Mouse (Mus musculus) CH12.LX (cell line): ENCODE measurements around the gene Siae. TPM values are rescaled to one million over a fixed set of nuclear protein-coding genes. Genes with fewer than 3 reads are reported as not detected.

Source experiments
- DNase-seq: peaks from one replicate; pipeline ENCODE4 v3.0.0-alpha.2; 2013; ENCODE audit errors: extremely low read depth
- H3K27ac ChIP-seq: 2 replicates; pipeline ENCODE4 v1.5.1; 2012; ENCODE audit warnings: low read depth, mild to moderate bottlenecking, control low read depth, moderate library complexity; ENCODE audit not compliant: insufficient read depth
- H3K27me3 ChIP-seq: replicated peaks from 2 replicates; pipeline ENCODE3; 2012; ENCODE audit warnings: inconsistent platforms
- H3K36me3 ChIP-seq, 2 experiments: replicated peaks in 1 of 2; 2 replicates each; pipeline versions ENCODE3 to v1.6.1; 2012; ENCODE audit warnings: inconsistent platforms in 1 of 2, low read length in 1 of 2, mild to moderate bottlenecking in 1 of 2, mixed read lengths in 1 of 2, moderate library complexity in 1 of 2; ENCODE audit not compliant: control insufficient read depth in 1 of 2, insufficient read depth in 1 of 2
- H3K4me1 ChIP-seq, 2 experiments: 2 replicates each; pipeline ENCODE4 v1.6.1; 2012; ENCODE audit warnings: inconsistent platforms in 1 of 2, moderate library complexity in 1 of 2; ENCODE audit not compliant: insufficient read depth in 2 of 2, control insufficient read depth in 1 of 2
- H3K4me2 ChIP-seq: 2 replicates; pipeline ENCODE4 v1.6.1; 2012; ENCODE audit warnings: low read depth, mild to moderate bottlenecking, control low read depth; ENCODE audit not compliant: poor library complexity, insufficient read depth, severe bottlenecking
- H3K4me3 ChIP-seq, 3 experiments: fragments of 150-350 bp in 1 of 3; sonication (generic) in 1 of 3; replicated peaks in 1 of 3; 2 replicates each; pipeline versions ENCODE3 to v1.5.1; 2011 to 2012; ENCODE audit warnings: low read depth in 2 of 3, low read length in 2 of 3, mild to moderate bottlenecking in 2 of 3, moderate library complexity in 2 of 3, control low read depth in 1 of 3, improper control_type of control experiment in 1 of 3, inconsistent platforms in 1 of 3, mixed read lengths in 1 of 3; ENCODE audit not compliant: poor library complexity in 1 of 3
- H3K79me2 ChIP-seq: replicated peaks from 2 replicates; pipeline ENCODE4 v1.6.1; 2012; ENCODE audit warnings: mild to moderate bottlenecking, moderate library complexity; ENCODE audit not compliant: control insufficient read depth, poor library complexity, insufficient read depth, severe bottlenecking; ENCODE audit errors: extremely low read depth
- H3K9ac ChIP-seq: 2 replicates; pipeline ENCODE4 v1.6.1; 2012; ENCODE audit warnings: low read depth, mild to moderate bottlenecking, control low read depth, moderate library complexity; ENCODE audit not compliant: insufficient read depth
- H3K9me3 ChIP-seq: replicated peaks from 2 replicates; pipeline ENCODE3; 2012; ENCODE audit warnings: low read length, inconsistent platforms, mixed read lengths
- BHLHE40 ChIP-seq: IDR thresholded peaks from 2 replicates; pipeline ENCODE4 v1.6.1; 2011; ENCODE audit warnings: mild to moderate bottlenecking, low read depth, low read length, improper control_type of control experiment
- CHD1 ChIP-seq: IDR thresholded peaks from 2 replicates; pipeline ENCODE4 v1.6.1; 2012; ENCODE audit warnings: low read depth, low read length, improper control_type of control experiment, inconsistent platforms
- CHD2 ChIP-seq: IDR thresholded peaks from 2 replicates; pipeline ENCODE4 v1.6.1; 2011; ENCODE audit warnings: low read length, improper control_type of control experiment
- CTCF ChIP-seq, 2 experiments: IDR thresholded peaks in 1 of 2; conservative IDR thresholded peaks in 1 of 2; 2 replicates each; pipeline ENCODE4 v1.5.1; 2011 to 2012; ENCODE audit warnings: low read depth in 2 of 2, low read length in 2 of 2, improper control_type of control experiment in 1 of 2, inconsistent platforms in 1 of 2, mild to moderate bottlenecking in 1 of 2, moderate library complexity in 1 of 2
- ELF1 ChIP-seq: IDR thresholded peaks from 2 replicates; pipeline ENCODE4 v1.6.1; 2014; ENCODE audit warnings: low read depth, mild to moderate bottlenecking, inconsistent platforms, low read length, improper control_type of control experiment
- EP300 ChIP-seq: IDR thresholded peaks from 2 replicates; pipeline ENCODE4 v1.6.1; 2011; ENCODE audit warnings: low read length, improper control_type of control experiment
- ETS1 ChIP-seq: conservative IDR thresholded peaks from 2 replicates; pipeline ENCODE4 v1.6.1; 2012; ENCODE audit warnings: low read depth, mild to moderate bottlenecking, inconsistent platforms, low read length, improper control_type of control experiment, moderate library complexity
- HCFC1 ChIP-seq: IDR thresholded peaks from 2 replicates; pipeline ENCODE4 v1.6.1; 2012; ENCODE audit warnings: low read depth, mild to moderate bottlenecking, inconsistent platforms, low read length, improper control_type of control experiment
- IRF4 ChIP-seq: IDR thresholded peaks from 2 replicates; pipeline ENCODE4 v1.6.1; 2014; ENCODE audit warnings: low read depth, mild to moderate bottlenecking, inconsistent platforms, low read length, improper control_type of control experiment
- JUN ChIP-seq: IDR thresholded peaks from 2 replicates; pipeline ENCODE4 v1.6.1; 2011; ENCODE audit warnings: low read depth, mild to moderate bottlenecking, low read length, improper control_type of control experiment, moderate library complexity; ENCODE audit not compliant: insufficient read depth
- JUND ChIP-seq: conservative IDR thresholded peaks from 2 replicates; pipeline ENCODE4 v1.6.1; 2011; ENCODE audit warnings: low read depth, low read length, improper control_type of control experiment
- KAT2A ChIP-seq: IDR thresholded peaks from 2 replicates; pipeline ENCODE4 v1.6.1; 2012; ENCODE audit warnings: low read length, improper control_type of control experiment, inconsistent platforms; ENCODE audit not compliant: insufficient replicate concordance
- MAFK ChIP-seq: IDR thresholded peaks from 2 replicates; pipeline ENCODE4 v1.6.1; 2011; ENCODE audit warnings: low read length, improper control_type of control experiment; ENCODE audit not compliant: insufficient replicate concordance
- MAX ChIP-seq: IDR thresholded peaks from 2 replicates; pipeline ENCODE4 v1.6.1; 2011; ENCODE audit warnings: low read length, improper control_type of control experiment
- MEF2A ChIP-seq: IDR thresholded peaks from 2 replicates; pipeline ENCODE4 v1.6.1; 2014; ENCODE audit warnings: low read depth, mild to moderate bottlenecking, inconsistent platforms, low read length, improper control_type of control experiment, borderline replicate concordance
- MXI1 ChIP-seq: IDR thresholded peaks from 2 replicates; pipeline ENCODE4 v1.6.1; 2011; ENCODE audit warnings: mild to moderate bottlenecking, low read depth, low read length, improper control_type of control experiment
- MYC ChIP-seq: IDR thresholded peaks from 2 replicates; pipeline ENCODE4 v1.6.1; 2011; ENCODE audit warnings: low read depth, mild to moderate bottlenecking, improper control_type of control experiment, low read length
- NELFE ChIP-seq: IDR thresholded peaks from 2 replicates; pipeline ENCODE4 v1.6.1; 2011; ENCODE audit warnings: low read depth, low read length, improper control_type of control experiment
- NRF1 ChIP-seq: IDR thresholded peaks from 2 replicates; pipeline ENCODE4 v1.6.1; 2014; ENCODE audit warnings: low read depth, mild to moderate bottlenecking, inconsistent platforms, low read length, improper control_type of control experiment, moderate library complexity
- PAX5 ChIP-seq: IDR thresholded peaks from 2 replicates; pipeline ENCODE4 v1.6.1; 2012; ENCODE audit warnings: low read length, inconsistent platforms, mixed read lengths
- POLR2A ChIP-seq: IDR thresholded peaks from 2 replicates; pipeline ENCODE4 v1.6.1; 2011; ENCODE audit warnings: low read depth, mild to moderate bottlenecking, improper control_type of control experiment, low read length
- POLR2AphosphoS2 ChIP-seq: IDR thresholded peaks from 2 replicates; pipeline ENCODE4 v1.6.1; 2011; ENCODE audit warnings: low read depth, low read length, improper control_type of control experiment
- RAD21 ChIP-seq: IDR thresholded peaks from 2 replicates; pipeline ENCODE4 v1.6.1; 2011; ENCODE audit warnings: low read depth, mild to moderate bottlenecking, low read length, improper control_type of control experiment, moderate library complexity
- RCOR1 ChIP-seq: conservative IDR thresholded peaks from 2 replicates; pipeline ENCODE4 v1.6.1; 2012; ENCODE audit warnings: low read depth, mild to moderate bottlenecking, inconsistent platforms, low read length, improper control_type of control experiment
- SIN3A ChIP-seq: IDR thresholded peaks from 2 replicates; pipeline ENCODE4 v1.6.1; 2012; ENCODE audit warnings: low read length, improper control_type of control experiment, inconsistent platforms
- TBP ChIP-seq: conservative IDR thresholded peaks from 2 replicates; pipeline ENCODE4 v1.6.1; 2011; ENCODE audit warnings: low read depth, low read length, improper control_type of control experiment
- TCF12 ChIP-seq: IDR thresholded peaks from 2 replicates; pipeline ENCODE4 v1.6.1; 2014; ENCODE audit warnings: low read depth, mild to moderate bottlenecking, inconsistent platforms, low read length, improper control_type of control experiment
- USF1 ChIP-seq: IDR thresholded peaks from 2 replicates; pipeline ENCODE4 v1.6.1; 2014; ENCODE audit warnings: low read depth, mild to moderate bottlenecking, inconsistent platforms, low read length, improper control_type of control experiment
- ZC3H11A ChIP-seq: IDR thresholded peaks from 2 replicates; pipeline ENCODE4 v1.6.1; 2012; ENCODE audit warnings: low read depth, mild to moderate bottlenecking, inconsistent platforms, low read length, improper control_type of control experiment
- ZNF384 ChIP-seq: IDR thresholded peaks from 2 replicates; pipeline ENCODE4 v1.6.1; 2012; ENCODE audit warnings: low read depth, low read length, improper control_type of control experiment, inconsistent platforms
- dilution Hi-C: fragments of 300-500 bp; cut with MboI; formaldehyde crosslinking; loops from 2 replicates; pipeline ENCODE4 v1.14.3; 2020; ENCODE audit warnings: low sequenced_read_pairs; ENCODE audit not compliant: extremely low pct_unique_long_range_greater_than_20kb, extremely low pct_ligation_motif_present
- in situ Hi-C: fragments of 300-500 bp; cut with MboI; formaldehyde crosslinking; loops from 3 replicates; pipeline ENCODE4 v1.14.3; 2019; ENCODE audit warnings: low sequenced_read_pairs, low pct_ligation_motif_present, low pct_unique_long_range_greater_than_20kb, mixed read lengths
- polyA plus RNA-seq: library from polyadenylated mRNA; unstranded; fragments of >175 nt; gene quantifications from 2 replicates; pipeline ENCODE4 v1.2.1, GENCODE M21; 2012; ENCODE audit warnings: low read depth; ENCODE audit not compliant: insufficient read length
- total RNA-seq, 2 experiments: library from RNA; depleted of rRNA; stranded (reverse); fragments of 300-350 nt in 1 of 2; fragments of >200 nt in 1 of 2; gene quantifications; 2 replicates each; pipeline ENCODE4 v1.2.3; 2012 to 2014

The Siae gene
- total and polyA plus RNA-seq, 3 experiments = 6.2 to 8.6 (median 7.9) TPM

GRCm38 (mm10) chr9:37656439-37656881 is 101.0 kb downstream of the Siae start:
- Histone ChIP-seq H3K27ac (peak overlapping the region; percentile 70), H3K27me3 (no peaks in the 10 kb centered on the region), H3K4me1 (peaks cover 0 to 8% of the 10 kb centered on the region in 2 experiments; a peak in 2 of 4 replicates), H3K36me3 (peaks cover 25 to 34% of the 10 kb centered on the region in 2 experiments), H3K9me3 (no peaks in the 10 kb centered on the region), H3K4me2 (peak overlapping the region; percentile 73; the same call in 1 of the 2 replicates), H3K4me3 (peak overlapping the region; percentile 70 to 97 (median 90)), H3K79me2 (peaks cover 13% of the 10 kb centered on the region; the same call in 1 of the 2 replicates), H3K9ac (peak overlapping the region; percentile 85)
- in situ Hi-C loops = no loop called here
- dilution Hi-C loops = no loop called here
- 0 out of 2 replicates have a peak, but pooled peaks have one; percentile 10 for TF ChIP-seq JUND
- TF ChIP-seq POLR2A = no peak
- TF ChIP-seq ELF1 = peak; percentile 53
- TF ChIP-seq CHD1 = peak; percentile 90
- no peak for TF ChIP-seq MXI1
- 0 out of 2 replicates have a peak, but pooled peaks have one; percentile 50 for TF ChIP-seq POLR2AphosphoS2
- 0 out of 2 replicates have a peak, but pooled peaks have one; percentile 10 for TF ChIP-seq BHLHE40
- TF ChIP-seq MAX = peak; percentile 38; the same call in 1 of the 2 replicates
- no peak for TF ChIP-seq MEF2A
- TF ChIP-seq IRF4 = peak; percentile 77
- TF ChIP-seq RCOR1 = peak; percentile 78
- no peak; the same call in none of the 2 replicates for TF ChIP-seq HCFC1
- peak; percentile 49; the same call in 1 of the 2 replicates for TF ChIP-seq SIN3A
- peak; percentile 7; the same call in 1 of the 2 replicates for TF ChIP-seq EP300
- peak; percentile 40 for DNase-seq

- H3K27ac ChIP-seq = peak within 1 kb of the TSS; percentile 70
- dilution Hi-C loops = no loop called here
- peak within 1 kb of the TSS; percentile 73; the same call in 1 of the 2 replicates for H3K4me2 ChIP-seq
- H3K4me3 ChIP-seq = peak within 1 kb of the TSS; percentile 70 to 97 (median 90)
- in situ Hi-C loops = no loop called here
- H3K4me1 ChIP-seq = peaks cover 0 to 8% of the 10 kb centered on the region in 2 experiments; a peak in 2 of 4 replicates
- no peaks in the 10 kb centered on the region for H3K9me3 ChIP-seq
- no peaks in the 10 kb centered on the region for H3K27me3 ChIP-seq
- H3K9ac ChIP-seq = peak within 1 kb of the TSS; percentile 85
- peak; percentile 71 for DNase-seq
- H3K36me3 ChIP-seq = peaks cover 23 to 30% of the 10 kb centered on the region in 2 experiments
- H3K79me2 ChIP-seq = peaks cover 13% of the 10 kb centered on the region; the same call in 1 of the 2 replicates
- TF ChIP-seq EP300 (no peak), SIN3A (no peak), MYC (peak; percentile 83), POLR2A (peak; percentile 87), MXI1 (peak; percentile 87), PAX5 (no peak), KAT2A (no peak), MAFK (no peak), CHD1 (0 out of 2 replicates have a peak, but pooled peaks have one; percentile 7), ZC3H11A (no peak), MAX (peak; percentile 78; the same call in 1 of the 2 replicates), MEF2A (no peak), TBP (peak; percentile 57), JUND (no peak), RAD21 (no peak), USF1 (no peak), JUN (no peak), ETS1 (no peak; the same call in 1 of the 2 replicates), BHLHE40 (peak; percentile 86), TCF12 (no peak), NELFE (peak; percentile 91), NRF1 (peak; percentile 89), ZNF384 (no peak), CHD2 (no peak), CTCF (conservative IDR thresholded peaks at IDR 0.05 in 1 of 2, IDR thresholded peaks at IDR 0.05 in 1 of 2; ENCODE audit: low read depth in 2 of 2, low read length in 2 of 2) (no peak), HCFC1 (peak; percentile 59)
Measured at GRCm38 (mm10) chr9:37656931-37657481, 101.5 kb downstream of the Siae start, which contains the start of gene Tbrg1. TSS of gene Tbrg1 (minus strand) at chr9:37657312.
